Comparison of ENCODE assay signal across 8 mouse cellular contexts in the genomic region with DNA sequence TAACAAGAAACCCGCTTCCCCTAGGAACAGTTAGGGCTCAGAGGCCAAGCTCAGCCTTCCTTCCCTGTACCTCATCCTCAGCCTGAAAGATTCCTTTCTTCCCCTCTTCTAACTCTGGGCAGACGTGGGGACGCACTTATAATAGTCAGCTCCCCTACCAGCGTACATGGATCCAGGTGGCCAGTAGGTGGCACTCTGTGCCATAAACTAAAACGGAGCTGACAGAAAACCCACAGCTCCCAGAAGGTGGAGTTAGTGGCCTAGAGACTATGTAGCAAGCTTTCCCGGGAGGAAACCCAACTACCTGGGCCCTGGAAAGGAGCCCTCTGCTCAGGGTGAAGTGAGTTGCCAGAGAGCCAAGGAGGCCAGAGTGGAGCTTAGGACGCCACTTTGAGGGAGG. TPM values are rescaled to one million over a fixed set of nuclear protein-coding genes. Genes with fewer than 3 reads are reported as not detected.
DNase-seq lines count a peak whose midpoint lies in the region; TF ChIP-seq lines count a peak whose summit lies in the region.

No protein-coding gene starts in this region.

- peak; percentile 68 for DNase-seq in adrenal gland, adult 8-10 months
- peak; percentile 88 for DNase-seq in embryo, embryonic 10.5 days (ENCODE audit: low spot score)
- DNase-seq in gastrocnemius, postnatal 4 days (ENCODE audit: low spot score in 2 of 2): peak; percentile 40 to 69
- peak; percentile 78 for DNase-seq in layer of hippocampus, adult 11-12 months (ENCODE audit: low spot score)
- DNase-seq in lung, postnatal 10 days: peak; percentile 87
- peak; percentile 48 for DNase-seq in right cerebral cortex, postnatal 25 days
- DNase-seq in urinary bladder, postnatal 36 days (ENCODE audit: low spot score in 2 of 2): peak; percentile 46 to 67

- no peak overlapping the region; the same call in 1 of the 2 replicates for H3K27ac ChIP-seq in ES-Bruce4 (ENCODE audit: insufficient read depth, low read length)

- peak overlapping the region; percentile 68; the same call in 1 of the 2 replicates for H3K9ac ChIP-seq in ES-Bruce4 (ENCODE audit: low read depth, poor library complexity, severe bottlenecking)

- peak; percentile 89 for TF ChIP-seq CTCF in ES-Bruce4 (IDR thresholded peaks at IDR 0.05; ENCODE audit: low read depth, low read length)

- no peaks in the 10 kb centered on the region for H3K36me3 ChIP-seq in ES-Bruce4 (ENCODE audit: control insufficient read depth, insufficient read depth, low read length, poor library complexity, severe bottlenecking)

- no peak for TF ChIP-seq POLR2A in ES-Bruce4 (IDR thresholded peaks at IDR 0.05; ENCODE audit: insufficient read depth, low read length)

- peak overlapping the region; percentile 99 for H3K4me3 ChIP-seq in ES-Bruce4 (ENCODE audit: low read depth, low read length)

- H3K9me3 ChIP-seq in ES-Bruce4 (replicated peaks; ENCODE audit: control insufficient read depth, insufficient read depth, low read length, poor library complexity, severe bottlenecking): no peaks in the 10 kb centered on the region

- H3K4me1 ChIP-seq in ES-Bruce4 (ENCODE audit: control insufficient read depth, insufficient read depth, low read length): no peaks in the 10 kb centered on the region

- no peaks in the 10 kb centered on the region for H3K27me3 ChIP-seq in ES-Bruce4 (ENCODE audit: control insufficient read depth, insufficient read depth, low read length, poor library complexity, severe bottlenecking)

- TF ChIP-seq EP300 in ES-Bruce4 (IDR thresholded peaks at IDR 0.05; ENCODE audit: insufficient read depth, low read depth, low read length): no peak

RNA-seq across cellular contexts. Expression of a gene that starts 18.3 kb away (rescaled TPM):
- polyA plus RNA-seq in ES-Bruce4 (2011; ENCODE audit: insufficient read depth, insufficient read length, low read depth, missing spikeins): 6.8 and 11.0 TPM in 2 replicates
- total RNA-seq in adrenal gland, adult 8-10 months (2022): 10 to 100 TPM; 26.8 to 54.4 (median 40.8) TPM
- 10 to 100 TPM; 26.8 to 27.1 TPM for total RNA-seq in gastrocnemius, postnatal 4 days (2021)

RNA-seq across cellular contexts. Expression of a gene that starts 32.2 kb away (rescaled TPM):
- 1.1 and 1.4 TPM in 2 replicates for polyA plus RNA-seq in ES-Bruce4 (2011; ENCODE audit: insufficient read depth, insufficient read length, low read depth, missing spikeins)
- 10 to 100 TPM; 12.6 to 27.7 (median 18.8) TPM for total RNA-seq in adrenal gland, adult 8-10 months (2022)
- 10 to 100 TPM; 38.0 to 42.7 TPM for total RNA-seq in gastrocnemius, postnatal 4 days (2021)
